Mouse (Mus musculus): Measurements from ENCODE around the gene Parp6. TPM values are rescaled to one million over a fixed set of nuclear protein-coding genes. Genes with fewer than 3 reads are reported as not detected.
A peak's percentile ranks its signal among the peaks of the same experiment; 100 is the strongest.

Parp6 gene
- polyA plus RNA-seq (2015; fragmentation: Nextera tagmentation; extraction: Ambion mirVana), result 197 and 213 TPM in 2 replicates

DNA sequence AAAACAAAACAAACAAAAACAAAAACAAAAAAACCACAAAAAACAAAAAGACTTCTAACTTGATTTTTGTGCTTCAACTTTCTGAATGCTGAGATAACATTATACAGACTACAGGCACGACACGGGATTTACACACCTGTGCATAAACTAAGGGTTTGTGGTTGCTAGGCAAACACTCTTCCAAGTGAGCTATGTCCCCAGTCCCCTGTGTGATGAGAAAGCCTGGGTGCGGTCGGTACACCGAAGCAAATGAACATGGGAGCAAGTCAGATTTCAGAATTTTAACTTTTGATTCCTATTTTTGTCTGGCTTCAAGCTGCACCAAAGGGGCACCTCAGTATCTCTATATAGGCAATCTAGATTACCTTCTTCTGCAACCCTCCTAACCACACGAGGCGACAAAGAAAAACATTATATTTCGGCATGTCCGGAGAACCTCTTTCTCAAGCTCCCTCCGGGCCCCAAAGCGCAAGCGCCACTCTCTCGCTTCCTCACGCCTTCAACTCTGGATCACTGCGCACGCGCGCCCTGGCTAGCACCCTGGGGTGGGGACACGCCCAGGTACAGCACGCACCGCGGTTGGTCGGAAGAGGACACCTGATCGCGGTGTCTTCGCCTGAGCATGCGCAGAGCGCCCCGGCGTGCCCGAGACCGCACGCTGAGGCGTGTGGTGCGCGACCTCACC, at the start of gene Parp6:
Gene Parp6 (plus strand): TSS at position 663 of the 685 bp plus-strand sequence.
- peak; percentile 98 for ATAC-seq
- Histone ChIP-seq H3K9ac (ENCODE audit: low read depth, low read length) (peak within 1 kb of the TSS; percentile 82), H3K4me1 (ENCODE audit: control insufficient read depth, insufficient read depth, low read depth, low read length) (peaks cover 18% of the 10 kb centered on the region), H3K27me3 (replicated peaks; ENCODE audit: control insufficient read depth, insufficient read depth, low read length) (no peaks in the 10 kb centered on the region), H3K4me3 (ENCODE audit: low read length) (peak within 1 kb of the TSS; percentile 65), H3K27ac (ENCODE audit: low read depth, low read length) (peak within 1 kb of the TSS; percentile 90), H3K9me3 (ENCODE audit: control insufficient read depth, low read length) (no peaks in the 10 kb centered on the region), H3K4me2 (ENCODE audit: low read length) (peak within 1 kb of the TSS; percentile 76), H3K36me3 (ENCODE audit: control insufficient read depth, insufficient read depth, low read length) (no peaks in the 10 kb centered on the region)
- WGBS, result under 1% methylated on average over 34 of the region's 36 CpGs

DNA sequence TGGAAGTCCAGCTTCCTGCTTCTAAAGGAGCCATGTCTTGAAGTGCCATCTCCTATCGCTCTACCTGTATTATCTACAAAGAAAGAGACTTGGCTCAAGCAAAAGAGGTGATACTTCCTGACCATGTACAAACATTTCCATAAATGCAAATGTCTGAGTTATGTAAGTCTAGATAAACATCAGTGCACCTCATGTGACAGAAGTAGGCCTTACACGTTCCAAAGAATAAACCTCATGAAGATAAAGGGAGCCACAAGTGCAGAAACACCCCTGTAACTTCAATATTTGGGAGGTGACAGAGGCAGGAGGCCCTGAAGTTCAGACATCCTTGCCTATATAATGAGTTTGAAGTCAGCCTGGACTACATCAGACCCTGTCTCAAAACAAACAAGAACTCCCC, 45.2 kb upstream of the Parp6 start:
- Histone ChIP-seq H3K27ac (ENCODE audit: low read depth, low read length) (no peak overlapping the region), H3K27me3 (replicated peaks; ENCODE audit: control insufficient read depth, insufficient read depth, low read length) (no peaks in the 10 kb centered on the region), H3K9me3 (ENCODE audit: control insufficient read depth, low read length) (no peaks in the 10 kb centered on the region), H3K9ac (ENCODE audit: low read depth, low read length) (no peak overlapping the region), H3K4me1 (ENCODE audit: control insufficient read depth, insufficient read depth, low read depth, low read length) (no peaks in the 10 kb centered on the region), H3K4me3 (ENCODE audit: low read length) (no peak overlapping the region), H3K4me2 (ENCODE audit: low read length) (no peak overlapping the region), H3K36me3 (ENCODE audit: control insufficient read depth, insufficient read depth, low read length) (no peaks in the 10 kb centered on the region)
- no peak for ATAC-seq
- 81% methylated on average over 2 of the region's 2 CpGs for WGBS

DNA sequence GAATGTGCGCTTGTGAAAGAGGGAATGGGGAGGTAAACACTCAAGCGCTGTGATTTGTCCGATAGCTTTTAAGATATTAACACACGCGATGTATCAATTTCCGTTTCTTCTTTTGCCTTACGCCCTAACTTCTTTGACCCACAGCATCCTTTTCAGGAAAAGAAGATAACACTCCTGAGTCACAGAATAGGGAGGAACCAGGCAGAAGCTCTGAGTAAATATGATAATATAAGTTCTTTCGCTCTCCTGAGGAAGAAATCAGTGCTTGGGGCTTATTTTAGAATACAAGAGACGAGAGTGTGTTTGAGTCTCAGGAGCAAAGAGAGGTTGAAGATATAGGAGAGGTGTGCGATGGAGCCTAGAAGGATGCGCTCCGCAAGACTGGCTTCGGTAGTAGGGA, 39.7 kb upstream of the Parp6 start:
- H3K27ac ChIP-seq (ENCODE audit: low read depth, low read length), result peak overlapping the region; percentile 68
- 16% methylated on average over 13 of the region's 13 CpGs for WGBS
- no peak for ATAC-seq

DNA sequence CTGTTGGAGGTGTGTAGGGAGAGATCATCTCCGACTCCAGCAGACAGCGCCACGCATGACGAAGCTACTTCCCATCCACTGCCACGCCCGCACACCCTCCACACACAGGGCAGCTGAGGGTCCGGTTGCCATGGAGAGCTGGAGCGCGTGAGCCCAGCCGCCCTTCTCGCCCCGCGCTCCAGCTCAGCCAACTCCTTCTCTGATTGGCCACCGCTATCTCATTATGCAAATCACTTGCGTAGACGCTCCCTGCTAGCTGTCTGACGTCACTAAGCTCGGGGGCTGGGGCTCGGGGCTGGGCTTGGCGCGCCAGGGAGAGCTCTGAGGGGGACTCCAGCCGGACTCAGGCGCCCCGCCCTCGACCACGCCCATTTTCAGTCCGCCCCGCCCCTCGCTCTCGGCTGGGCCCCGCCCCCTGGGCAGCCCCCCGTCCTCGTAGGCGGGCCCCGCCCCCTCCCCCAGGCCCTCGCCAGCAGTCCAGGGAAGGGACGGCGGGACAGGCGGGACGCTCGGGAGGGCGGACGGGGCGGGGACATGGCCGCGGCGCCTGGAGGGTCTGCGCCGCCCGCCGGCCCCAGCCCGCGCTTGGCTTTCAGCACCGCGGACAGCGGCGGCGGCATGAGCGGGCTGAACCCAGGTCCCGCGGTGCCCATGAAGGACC, 39.1 kb upstream of the Parp6 start, which contains the start of gene Celf6:
Gene Celf6 (plus strand): TSS at position 74 of the 661 bp plus-strand sequence.
- peaks cover 12% of the 10 kb centered on the region for H3K4me1 ChIP-seq (ENCODE audit: control insufficient read depth, insufficient read depth, low read depth, low read length)
- peak within 1 kb of the TSS; percentile 55 for H3K4me3 ChIP-seq (ENCODE audit: low read length)
- peak within 1 kb of the TSS; percentile 68 for H3K27ac ChIP-seq (ENCODE audit: low read depth, low read length)
- peak; percentile 97 for ATAC-seq
- peak within 1 kb of the TSS; percentile 73 for H3K9ac ChIP-seq (ENCODE audit: low read depth, low read length)
- H3K4me2 ChIP-seq (ENCODE audit: low read length), result peak within 1 kb of the TSS; percentile 82
- WGBS, result under 1% methylated on average over 36 of the region's 61 CpGs
- H3K27me3 ChIP-seq (replicated peaks; ENCODE audit: control insufficient read depth, insufficient read depth, low read length), result no peaks in the 10 kb centered on the region
- no peaks in the 10 kb centered on the region for H3K36me3 ChIP-seq (ENCODE audit: control insufficient read depth, insufficient read depth, low read length)
- no peaks in the 10 kb centered on the region for H3K9me3 ChIP-seq (ENCODE audit: control insufficient read depth, low read length)

More for the DNA sequence above, 39.7 kb upstream of the Parp6 start:
- no peaks in the 10 kb centered on the region for H3K36me3 ChIP-seq (ENCODE audit: control insufficient read depth, insufficient read depth, low read length)
- H3K4me1 ChIP-seq (ENCODE audit: control insufficient read depth, insufficient read depth, low read depth, low read length), result peaks cover 12% of the 10 kb centered on the region
- no peaks in the 10 kb centered on the region for H3K9me3 ChIP-seq (ENCODE audit: control insufficient read depth, low read length)
- peak overlapping the region; percentile 55 for H3K4me3 ChIP-seq (ENCODE audit: low read length)
- no peaks in the 10 kb centered on the region for H3K27me3 ChIP-seq (replicated peaks; ENCODE audit: control insufficient read depth, insufficient read depth, low read length)
- peak overlapping the region; percentile 73 for H3K9ac ChIP-seq (ENCODE audit: low read depth, low read length)
- H3K4me2 ChIP-seq (ENCODE audit: low read length), result peak overlapping the region; percentile 82

DNA sequence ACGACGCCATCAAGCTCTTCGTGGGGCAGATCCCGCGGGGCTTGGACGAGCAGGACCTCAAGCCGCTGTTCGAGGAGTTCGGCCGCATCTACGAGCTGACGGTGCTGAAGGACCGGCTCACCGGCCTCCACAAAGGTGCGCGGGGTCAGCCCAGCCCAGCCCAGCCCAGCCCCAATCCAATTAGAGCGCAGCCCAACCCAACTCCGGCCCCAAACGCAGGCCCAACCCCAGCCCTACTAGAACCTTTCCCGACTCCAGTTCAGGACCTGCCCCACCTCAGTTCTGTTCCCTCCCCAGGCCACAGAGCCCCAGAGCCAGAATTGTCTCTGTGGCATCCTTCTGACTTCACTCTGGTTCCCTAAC, 38.6 kb upstream of the Parp6 start:
- ATAC-seq, result no peak; the same call in 1 of the 2 replicates

DNA sequence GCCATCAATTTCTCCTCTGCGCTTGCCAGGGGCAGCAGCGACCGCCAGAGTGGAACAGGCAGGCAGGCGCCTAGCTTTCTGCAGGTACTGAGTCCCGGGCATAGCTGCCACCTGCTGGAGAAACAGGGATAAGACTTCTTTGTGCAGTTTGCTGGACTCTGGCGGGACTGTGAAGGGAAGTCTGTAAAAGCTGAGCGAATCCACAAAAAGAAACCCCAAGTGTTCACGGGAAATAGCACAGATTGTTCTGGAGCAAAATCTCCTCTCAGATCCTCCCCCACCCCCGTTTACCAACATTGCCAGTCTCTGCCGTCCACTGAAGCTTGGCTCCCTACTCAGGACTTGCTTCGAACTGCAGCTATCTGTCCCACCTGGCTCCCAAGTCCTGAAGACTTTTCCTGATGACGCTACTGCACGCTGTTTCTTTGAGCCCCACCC, 32.2 kb upstream of the Parp6 start:
- Histone ChIP-seq H3K9me3 (ENCODE audit: control insufficient read depth, low read length) (no peaks in the 10 kb centered on the region), H3K27me3 (replicated peaks; ENCODE audit: control insufficient read depth, insufficient read depth, low read length) (no peaks in the 10 kb centered on the region), H3K9ac (ENCODE audit: low read depth, low read length) (0 out of 2 replicates have a peak overlapping the region, but pooled peaks have one; percentile 10), H3K4me2 (ENCODE audit: low read length) (peak overlapping the region; percentile 45), H3K4me3 (ENCODE audit: low read length) (peak overlapping the region; percentile 13; the same call in 1 of the 2 replicates), H3K4me1 (ENCODE audit: control insufficient read depth, insufficient read depth, low read depth, low read length) (peaks cover 11% of the 10 kb centered on the region), H3K27ac (ENCODE audit: low read depth, low read length) (no peak overlapping the region), H3K36me3 (ENCODE audit: control insufficient read depth, insufficient read depth, low read length) (no peaks in the 10 kb centered on the region)
- peak; percentile 63; the same call in 1 of the 2 replicates for ATAC-seq
- WGBS, result 5% methylated on average over 13 of the region's 13 CpGs

More for the DNA sequence above, 38.6 kb upstream of the Parp6 start:
- Histone ChIP-seq H3K27ac (ENCODE audit: low read depth, low read length) (peak overlapping the region; percentile 67; the same call in 1 of the 2 replicates), H3K27me3 (replicated peaks; ENCODE audit: control insufficient read depth, insufficient read depth, low read length) (no peaks in the 10 kb centered on the region), H3K4me2 (ENCODE audit: low read length) (peak overlapping the region; percentile 82), H3K36me3 (ENCODE audit: control insufficient read depth, insufficient read depth, low read length) (no peaks in the 10 kb centered on the region), H3K4me3 (ENCODE audit: low read length) (peak overlapping the region; percentile 55), H3K9ac (ENCODE audit: low read depth, low read length) (peak overlapping the region; percentile 73), H3K9me3 (ENCODE audit: control insufficient read depth, low read length) (no peaks in the 10 kb centered on the region), H3K4me1 (ENCODE audit: control insufficient read depth, insufficient read depth, low read depth, low read length) (peaks cover 12% of the 10 kb centered on the region)
- WGBS, result 2% methylated on average over 10 of the region's 20 CpGs

DNA sequence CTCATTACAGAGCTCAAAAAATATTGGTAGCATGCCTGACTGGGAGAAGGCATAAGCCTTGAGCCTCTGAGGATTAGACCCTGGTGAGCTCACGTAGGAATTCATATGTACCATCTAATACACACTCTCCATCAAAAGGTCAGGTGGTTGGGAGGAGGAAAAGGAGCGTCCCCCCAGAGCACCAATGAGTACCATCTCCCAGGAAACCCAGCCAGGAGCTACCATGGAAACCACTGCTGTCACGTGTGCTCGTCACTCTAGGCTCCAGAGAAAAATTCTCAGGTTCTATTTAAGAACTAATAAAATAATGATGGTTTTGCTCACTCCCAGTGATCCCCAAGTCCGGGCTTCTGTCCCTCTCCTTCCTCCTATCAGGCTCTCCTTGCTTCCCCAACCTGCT, 28.8 kb upstream of the Parp6 start:
- Histone ChIP-seq H3K9me3 (ENCODE audit: control insufficient read depth, low read length) (no peaks in the 10 kb centered on the region), H3K4me2 (ENCODE audit: low read length) (peak overlapping the region; percentile 57), H3K4me3 (ENCODE audit: low read length) (no peak overlapping the region; the same call in 1 of the 2 replicates), H3K27ac (ENCODE audit: low read depth, low read length) (peak overlapping the region; percentile 78), H3K36me3 (ENCODE audit: control insufficient read depth, insufficient read depth, low read length) (no peaks in the 10 kb centered on the region), H3K9ac (ENCODE audit: low read depth, low read length) (no peak overlapping the region; the same call in 1 of the 2 replicates), H3K27me3 (replicated peaks; ENCODE audit: control insufficient read depth, insufficient read depth, low read length) (no peaks in the 10 kb centered on the region), H3K4me1 (ENCODE audit: control insufficient read depth, insufficient read depth, low read depth, low read length) (peaks cover 11% of the 10 kb centered on the region)
- ATAC-seq, result peak; percentile 26; the same call in 1 of the 2 replicates
- WGBS, result 30% methylated on average over 5 of the region's 5 CpGs

DNA sequence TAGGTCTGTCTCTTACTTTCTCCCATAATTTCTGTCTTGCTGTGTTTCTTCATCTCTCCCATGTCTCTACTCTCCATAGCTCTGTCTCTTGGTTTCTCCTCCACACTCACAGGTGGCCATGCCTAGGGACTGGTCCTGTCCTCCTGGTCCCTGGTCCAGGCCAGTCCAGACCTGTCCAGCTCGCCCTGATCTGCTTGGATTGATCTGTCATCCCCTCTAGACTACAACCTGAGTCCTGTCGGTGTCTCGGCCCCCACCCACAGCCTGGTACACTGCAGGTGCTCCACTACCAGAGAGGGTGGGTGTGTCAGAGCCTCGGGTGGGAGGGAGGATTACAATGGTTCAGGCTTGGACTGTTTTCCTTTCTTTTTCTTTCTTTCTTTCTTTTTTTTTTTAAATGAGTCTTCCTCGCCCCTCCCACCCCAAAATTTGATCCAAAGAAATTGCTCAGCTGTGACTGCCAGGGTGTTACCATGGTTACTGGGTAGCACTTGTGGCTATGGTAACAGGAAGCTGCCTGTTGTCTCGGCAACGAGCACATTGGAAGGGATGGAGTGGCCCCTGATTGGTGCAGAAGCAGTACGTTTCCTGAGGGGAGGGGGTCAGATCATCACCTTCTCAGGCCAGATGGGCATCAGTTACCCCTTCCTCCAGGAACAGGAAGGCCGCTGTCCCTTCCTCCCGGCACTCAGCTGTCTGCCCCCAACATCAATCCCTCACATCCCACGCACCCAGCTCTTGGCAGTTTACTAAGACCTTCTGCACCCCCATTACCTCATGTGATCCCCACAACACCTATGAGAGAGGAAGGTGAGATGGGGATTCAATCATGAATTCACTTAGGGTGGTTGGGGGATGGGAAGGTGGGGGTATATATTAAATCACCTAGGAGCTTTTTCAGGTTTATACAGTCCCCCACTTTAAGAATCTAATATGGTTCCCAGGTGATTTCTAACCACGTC, 28.1 kb upstream of the Parp6 start:
- no peaks in the 10 kb centered on the region for H3K9me3 ChIP-seq (ENCODE audit: control insufficient read depth, low read length)
- peak overlapping the region; percentile 22 for H3K4me3 ChIP-seq (ENCODE audit: low read length)
- H3K4me2 ChIP-seq (ENCODE audit: low read length), result peak overlapping the region; percentile 57
- peak; percentile 92 for ATAC-seq
- H3K27me3 ChIP-seq (replicated peaks; ENCODE audit: control insufficient read depth, insufficient read depth, low read length), result no peaks in the 10 kb centered on the region
- H3K36me3 ChIP-seq (ENCODE audit: control insufficient read depth, insufficient read depth, low read length), result no peaks in the 10 kb centered on the region
- 14% methylated on average over 12 of the region's 12 CpGs for WGBS
- peaks cover 11% of the 10 kb centered on the region for H3K4me1 ChIP-seq (ENCODE audit: control insufficient read depth, insufficient read depth, low read depth, low read length)
- peak overlapping the region; percentile 78 for H3K27ac ChIP-seq (ENCODE audit: low read depth, low read length)
- H3K9ac ChIP-seq (ENCODE audit: low read depth, low read length), result peak overlapping the region; percentile 34; the same call in 1 of the 2 replicates
